Mouse (Mus musculus) fat pad, adult 2 months (tissue): ENCODE data around the gene Mavs.

ENCODE experiments used
- DNase-seq: peaks from one replicate; pipeline ENCODE4 v3.0.0-alpha.2; 2011; ENCODE audit warnings: low read depth, low spot score; ENCODE audit errors: extremely low read depth

The Mavs gene

GRCm38 (mm10) chr2:131260544-131261307 is 26.9 kb downstream of the Mavs start:
- DNase-seq, result no peak

DNA sequence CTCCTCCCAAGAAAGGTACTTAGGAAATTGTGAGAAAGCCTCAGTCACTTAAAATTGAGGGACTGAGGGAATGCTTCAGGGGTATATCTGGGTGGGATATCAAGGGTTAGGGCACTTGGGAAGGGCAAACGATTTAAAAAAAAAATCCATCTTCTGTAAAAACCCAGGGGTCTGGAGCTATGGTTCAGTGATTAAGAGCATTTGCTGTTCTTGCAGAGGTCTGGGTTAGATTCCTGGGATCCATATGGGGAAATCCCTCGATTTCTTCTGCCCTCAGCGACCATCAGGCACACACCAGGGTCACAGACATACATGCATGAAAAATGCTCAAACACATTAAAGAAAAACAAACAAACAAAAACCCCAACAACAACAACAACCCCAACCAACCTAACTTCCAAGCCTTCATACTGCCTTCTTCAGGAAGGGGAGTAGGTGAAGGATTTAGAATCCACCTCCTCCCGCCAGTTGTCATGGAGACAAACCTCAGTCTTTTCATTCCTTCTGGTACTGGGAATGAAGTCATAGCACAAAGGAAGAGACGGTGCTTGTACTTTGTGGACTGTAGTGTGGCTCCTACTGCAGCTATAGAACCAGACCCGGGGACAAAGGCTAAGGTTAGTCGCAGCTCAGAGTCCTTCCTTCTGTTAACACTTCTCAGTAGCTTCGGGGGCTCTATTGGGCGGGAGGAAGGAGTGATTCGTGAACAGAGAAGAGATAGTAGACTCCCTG is 27.8 kb downstream of the Mavs start:
- no peak for DNase-seq

GRCm38 (mm10) chr2:131262213-131262672 is 28.4 kb downstream of the Mavs start, which contains the start of gene Pank2:
Gene Pank2 (plus strand): TSS chr2:131262495.
- peak; percentile 66 for DNase-seq

DNA sequence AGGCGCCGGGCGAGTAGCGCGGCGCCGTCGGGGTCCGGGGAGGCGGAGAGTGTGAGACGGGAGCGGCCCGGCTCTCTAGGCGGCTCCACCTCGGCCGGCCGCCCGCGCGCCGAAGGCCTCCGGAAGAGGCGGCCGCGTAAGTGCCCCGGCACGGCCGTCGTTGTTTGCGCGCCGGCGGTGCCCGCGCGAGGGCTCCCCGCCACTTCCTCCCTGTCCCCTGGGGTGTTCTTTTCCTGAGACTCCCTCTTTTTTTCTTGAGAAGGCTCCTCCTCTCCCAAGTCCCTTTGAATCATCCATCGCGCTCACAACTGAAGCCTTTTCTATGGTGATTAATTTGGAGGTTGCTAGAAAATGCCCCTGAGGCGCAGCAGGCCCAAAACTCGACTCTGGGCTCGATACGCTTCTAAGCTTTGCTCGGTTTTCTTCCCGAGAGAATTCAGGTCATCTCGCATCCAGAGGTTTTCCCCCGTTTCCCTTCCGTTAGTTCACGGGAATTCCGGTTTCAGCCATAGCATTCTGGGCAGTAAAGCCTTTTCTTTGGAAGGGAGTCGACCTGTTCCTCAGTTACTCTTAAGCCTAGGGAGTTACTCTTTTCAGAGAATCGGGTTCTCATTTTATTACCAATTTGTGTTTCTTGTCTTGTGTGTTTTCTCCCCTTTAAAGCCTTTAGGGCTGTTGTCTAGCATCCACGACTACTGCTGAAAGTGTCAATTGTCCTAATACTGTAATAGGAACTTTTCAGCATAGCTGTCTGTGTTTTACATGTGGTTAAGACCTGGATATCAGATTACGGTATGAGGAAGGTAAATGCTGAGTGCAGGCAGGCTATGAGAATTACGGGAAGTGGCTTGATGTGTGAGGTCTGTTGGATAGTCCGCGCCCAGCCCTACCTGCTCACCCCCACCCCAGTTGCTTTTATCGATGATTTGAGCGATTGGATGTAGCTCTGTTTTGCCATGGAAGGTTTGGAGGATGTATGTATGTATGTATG is 29.1 kb downstream of the Mavs start:
- DNase-seq, result no peak

DNA sequence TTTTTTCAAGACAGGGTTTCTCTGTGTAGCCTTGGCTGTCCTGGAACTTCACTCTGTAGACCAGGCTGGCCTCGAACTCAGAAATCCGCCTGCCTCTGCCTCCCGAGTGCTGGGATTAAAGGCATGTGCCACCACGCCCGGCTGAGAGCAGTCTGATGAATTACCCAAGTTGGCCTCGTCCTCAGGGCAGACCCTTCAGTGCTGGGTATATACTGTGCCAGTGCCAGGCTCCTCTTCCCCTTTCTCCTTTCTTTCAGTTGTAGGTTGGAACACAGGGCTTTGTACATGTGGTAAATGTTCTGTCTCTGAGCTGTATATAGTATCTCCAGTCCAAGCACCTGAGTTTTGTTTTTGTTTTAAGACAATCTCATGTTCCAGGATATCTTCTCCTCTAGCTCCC is 30.2 kb downstream of the Mavs start:
- DNase-seq, result no peak

GRCm38 (mm10) chr2:131265056-131265455 is 31.2 kb downstream of the Mavs start:
- no peak for DNase-seq

- peak; percentile 45 for DNase-seq
These were observed 41.6 kb downstream of the Mavs start for GRCm38 (mm10) chr2:131275493-131275892.

DNA sequence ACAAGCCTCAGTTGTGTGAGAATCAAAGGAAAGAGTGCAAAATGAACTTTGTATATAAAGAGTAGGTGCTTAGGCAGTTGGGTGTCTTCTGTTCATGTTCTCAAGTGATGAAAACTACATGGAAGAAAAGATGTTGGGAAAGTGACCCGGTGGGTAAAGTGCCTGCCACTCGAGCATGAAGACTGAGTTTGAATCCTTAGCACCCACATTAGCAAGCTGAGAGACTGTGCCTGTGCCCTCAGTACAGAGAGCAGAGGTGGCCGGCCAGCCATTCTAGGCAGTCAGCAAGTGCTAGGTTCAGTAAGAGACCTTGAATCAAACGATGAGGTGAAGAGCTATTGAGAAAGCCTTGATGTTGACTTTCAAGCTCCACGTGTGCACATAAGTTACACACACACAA is 42.9 kb downstream of the Mavs start:
- DNase-seq, result no peak

- DNase-seq, result no peak
These were observed 47.7 kb downstream of the Mavs start for GRCm38 (mm10) chr2:131281596-131281995.

DNA sequence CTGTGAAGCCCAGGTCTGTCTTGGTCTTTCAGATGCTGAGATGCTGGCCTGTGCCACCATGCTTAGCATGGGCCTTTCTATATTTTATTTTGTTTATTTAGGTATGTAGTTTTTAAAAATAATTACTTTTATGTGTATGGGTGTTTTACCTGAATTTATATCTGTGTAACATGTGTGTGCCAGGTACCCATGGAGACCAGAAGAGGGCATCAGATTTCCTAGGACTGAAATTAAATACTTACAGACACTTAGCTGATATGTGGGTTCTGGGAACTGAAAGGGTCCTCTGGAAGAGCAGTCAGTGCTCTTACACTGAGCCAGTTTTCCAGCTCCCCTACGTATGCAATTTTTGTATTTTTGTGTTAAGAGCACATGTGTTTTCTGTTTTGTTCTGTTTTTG is 52.4 kb downstream of the Mavs start:
- no peak for DNase-seq

GRCm38 (mm10) chr2:131290669-131291068 is 56.8 kb downstream of the Mavs start:
- no peak for DNase-seq

DNA sequence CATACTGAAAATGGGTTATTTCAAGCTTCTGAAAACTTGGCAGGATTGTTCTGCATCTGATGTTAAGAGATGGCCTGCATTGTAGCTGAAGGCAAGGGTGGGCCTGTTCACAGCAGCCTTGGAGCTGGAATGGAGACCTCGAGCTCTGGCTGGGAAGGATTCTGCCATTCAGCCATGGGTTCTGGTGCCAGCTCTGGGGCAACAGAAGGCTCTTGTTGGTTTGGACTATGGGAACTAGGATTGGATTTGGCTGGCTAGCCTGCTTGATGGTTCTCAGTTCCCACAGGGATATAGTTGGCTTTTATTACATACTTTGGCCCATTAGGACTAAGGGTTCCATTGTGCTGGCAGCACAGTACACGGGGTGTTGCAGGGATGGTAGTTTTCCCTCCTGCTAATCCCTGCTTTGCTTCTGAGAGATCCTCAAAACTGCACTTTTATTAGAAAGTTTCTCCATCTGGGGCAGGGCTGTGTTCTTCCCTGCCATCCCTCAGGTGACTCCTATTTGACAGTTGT is 62.9 kb downstream of the Mavs start:
- no peak for DNase-seq
